Mouse (Mus musculus): ENCODE results near the gene 4930415O20Rik.

- TF ChIP-seq GATA1 (IDR thresholded peaks at IDR 0.05; ENCODE audit: borderline replicate concordance, low read length) (no peak), FLI1 (IDR thresholded peaks at IDR 0.05; ENCODE audit: low read length) (no peak)
Observed at GRCm38 (mm10) chr15:98628589-98629254, 57.9 kb downstream of the 4930415O20Rik start.
